Mouse (Mus musculus) ovary, postnatal 36 days (tissue): ENCODE results near the gene Ak1.

ENCODE experiments used
- DNase-seq: peaks from one replicate; pipeline ENCODE4 v3.0.0; 2022; ENCODE audit warnings: low spot score, mixed read lengths

Ak1 gene

GRCm38 (mm10) chr2:32628044-32628550 lies 6.5 kb downstream of the Ak1 start:
- DNase-seq: no peak

GRCm38 (mm10) chr2:32628729-32629128 lies 7.2 kb downstream of the Ak1 start:
- peak; percentile 65 for DNase-seq

- peak; percentile 60 for DNase-seq
Observed at GRCm38 (mm10) chr2:32629276-32629976, 7.9 kb downstream of the Ak1 start.

GRCm38 (mm10) chr2:32630036-32630435 lies 8.5 kb downstream of the Ak1 start:
- DNase-seq: no peak

- DNase-seq: no peak
Observed at GRCm38 (mm10) chr2:32631046-32631445, 9.5 kb downstream of the Ak1 start.

GRCm38 (mm10) chr2:32631737-32632394 lies 10.3 kb downstream of the Ak1 start:
- DNase-seq: peak; percentile 67

- no peak for DNase-seq
Observed at GRCm38 (mm10) chr2:32633660-32634059, 12.1 kb downstream of the Ak1 start.

GRCm38 (mm10) chr2:32634277-32635105 lies 12.9 kb downstream of the Ak1 start:
- no peak for DNase-seq

- no peak for DNase-seq
Observed at GRCm38 (mm10) chr2:32636617-32637016, 15.1 kb downstream of the Ak1 start.

GRCm38 (mm10) chr2:32637778-32638281 lies 16.3 kb downstream of the Ak1 start:
- DNase-seq: no peak

GRCm38 (mm10) chr2:32639632-32640031 lies 18.1 kb downstream of the Ak1 start:
- no peak for DNase-seq

GRCm38 (mm10) chr2:32640550-32641051 lies 19.0 kb downstream of the Ak1 start:
- DNase-seq: no peak

GRCm38 (mm10) chr2:32641810-32642209 lies 20.3 kb downstream of the Ak1 start:
- DNase-seq: no peak

- DNase-seq: no peak
Observed at GRCm38 (mm10) chr2:32642813-32643212, 21.3 kb downstream of the Ak1 start.

GRCm38 (mm10) chr2:32644083-32644482 lies 22.5 kb downstream of the Ak1 start:
- DNase-seq: no peak

- DNase-seq: no peak
Observed at GRCm38 (mm10) chr2:32644799-32645475, 23.4 kb downstream of the Ak1 start.

GRCm38 (mm10) chr2:32645647-32646046 lies 24.1 kb downstream of the Ak1 start:
- no peak for DNase-seq

- DNase-seq: no peak
Observed at GRCm38 (mm10) chr2:32646379-32647056, 25.0 kb downstream of the Ak1 start, which contains the start of gene Eng. TSS of gene Eng (plus strand) at chr2:32646595.

GRCm38 (mm10) chr2:32647366-32647765 lies 25.8 kb downstream of the Ak1 start:
- DNase-seq: no peak

- no peak for DNase-seq
Observed at GRCm38 (mm10) chr2:32653764-32654163, 32.2 kb downstream of the Ak1 start.
